Mouse (Mus musculus) brown adipose tissue, adult 24 weeks (tissue): ENCODE results near the gene Ksr2. TPM values are rescaled to one million over a fixed set of nuclear protein-coding genes. Genes with fewer than 3 reads are reported as not detected.

Experiments used
- H3K27ac ChIP-seq: fragments of 200-500 bp; replicated peaks from 2 replicates; pipeline ENCODE4 v1.5.1; 2012; ENCODE audit warnings: low read depth, mild to moderate bottlenecking, low read length
- H3K4me1 ChIP-seq: fragments of 200-500 bp; 2 replicates; pipeline ENCODE4 v1.6.1; 2012; ENCODE audit warnings: low read length, mixed read lengths; ENCODE audit not compliant: control insufficient read depth, insufficient read depth, insufficient read length
- H3K4me3 ChIP-seq: fragments of 200-500 bp; 2 replicates; pipeline ENCODE4 v1.5.1; 2012; ENCODE audit warnings: low read depth, mild to moderate bottlenecking, low read length, moderate library complexity; ENCODE audit not compliant: insufficient read depth
- polyA plus RNA-seq: library from polyadenylated mRNA; stranded (reverse); fragments of >200 nt; gene quantifications from 2 replicates; pipeline ENCODE4 v1.2.4, GENCODE M21; 2012; ENCODE audit not compliant: missing spikeins, insufficient read depth, insufficient read length

Ksr2 gene
- polyA plus RNA-seq, 1 experiment: not detected

- Histone ChIP-seq H3K4me1 (no peaks in the 10 kb centered on the region), H3K27ac (no peak overlapping the region), H3K4me3 (no peak overlapping the region)
Observed at GRCm38 (mm10) chr5:117516597-117516996, 102.8 kb downstream of the Ksr2 start.

- Histone ChIP-seq H3K27ac (no peak overlapping the region), H3K4me3 (no peak overlapping the region), H3K4me1 (no peaks in the 10 kb centered on the region)
Observed at GRCm38 (mm10) chr5:117519858-117520495, 106.2 kb downstream of the Ksr2 start.

GRCm38 (mm10) chr5:117521156-117521555, 107.4 kb downstream of the Ksr2 start:
- Histone ChIP-seq H3K4me3 (no peak overlapping the region), H3K27ac (no peak overlapping the region), H3K4me1 (no peaks in the 10 kb centered on the region)

DNA sequence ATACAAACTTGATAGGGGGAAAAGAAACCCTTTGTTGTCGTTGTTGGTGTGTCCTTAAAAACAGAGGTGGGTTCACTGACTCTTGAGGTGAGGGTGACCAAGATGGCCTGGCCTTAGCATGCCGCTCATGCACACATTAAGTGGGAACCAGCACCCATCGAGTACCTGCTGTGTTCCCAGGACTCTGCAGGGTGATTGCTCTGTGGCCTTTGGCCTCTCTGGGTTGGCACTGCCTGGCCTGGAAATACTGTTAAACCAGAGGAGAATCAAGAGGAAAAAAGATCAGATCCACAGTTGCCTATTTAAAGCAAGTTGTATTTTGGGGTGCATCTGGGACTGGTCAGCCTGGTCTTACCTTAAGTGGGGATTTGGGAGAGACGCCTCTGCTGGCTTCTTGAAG, 107.9 kb downstream of the Ksr2 start:
- Histone ChIP-seq H3K4me3 (no peak overlapping the region), H3K4me1 (no peaks in the 10 kb centered on the region), H3K27ac (no peak overlapping the region)

DNA sequence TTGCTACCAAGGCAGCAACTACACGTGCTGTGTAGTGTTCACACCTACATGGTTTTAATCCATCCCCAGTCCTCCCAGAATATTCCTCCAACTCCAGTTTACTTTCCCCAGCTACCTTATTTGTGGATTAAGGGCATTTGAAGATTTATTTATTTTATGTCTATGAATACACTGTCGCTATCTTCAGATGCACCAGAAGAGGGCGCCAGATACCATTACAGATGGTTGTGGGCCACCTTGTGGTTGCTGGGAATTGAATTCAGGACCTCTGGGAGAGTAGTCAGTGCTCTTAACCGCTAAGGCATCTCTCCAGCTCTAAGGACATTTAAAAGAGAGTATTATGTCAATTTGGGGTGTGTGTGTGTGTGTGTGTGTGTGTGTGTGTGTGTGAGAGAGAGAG, 108.7 kb downstream of the Ksr2 start:
- Histone ChIP-seq H3K4me3 (no peak overlapping the region), H3K4me1 (no peaks in the 10 kb centered on the region), H3K27ac (no peak overlapping the region)

DNA sequence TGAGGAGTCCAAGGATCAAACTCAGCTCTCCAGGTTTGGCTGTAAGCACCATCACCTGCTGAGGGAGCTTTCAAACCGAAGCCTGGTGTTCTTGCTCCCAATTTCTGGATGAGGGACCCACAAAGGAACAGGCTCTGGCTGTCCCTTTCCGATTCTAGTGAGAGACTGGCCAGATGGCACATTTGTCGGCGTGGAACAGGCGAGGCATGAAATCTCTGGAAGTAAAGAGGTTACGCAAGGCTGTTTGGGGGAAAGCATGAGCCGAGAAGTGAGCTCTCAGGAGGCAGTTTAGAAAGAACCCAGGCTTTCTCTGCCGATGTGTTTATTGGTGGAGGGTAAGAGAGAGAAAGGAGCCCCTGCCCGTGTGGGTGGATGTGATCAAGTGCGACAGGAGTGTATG, 109.2 kb downstream of the Ksr2 start:
- H3K4me1 ChIP-seq: no peaks in the 10 kb centered on the region
- no peak overlapping the region for H3K4me3 ChIP-seq
- no peak overlapping the region for H3K27ac ChIP-seq

DNA sequence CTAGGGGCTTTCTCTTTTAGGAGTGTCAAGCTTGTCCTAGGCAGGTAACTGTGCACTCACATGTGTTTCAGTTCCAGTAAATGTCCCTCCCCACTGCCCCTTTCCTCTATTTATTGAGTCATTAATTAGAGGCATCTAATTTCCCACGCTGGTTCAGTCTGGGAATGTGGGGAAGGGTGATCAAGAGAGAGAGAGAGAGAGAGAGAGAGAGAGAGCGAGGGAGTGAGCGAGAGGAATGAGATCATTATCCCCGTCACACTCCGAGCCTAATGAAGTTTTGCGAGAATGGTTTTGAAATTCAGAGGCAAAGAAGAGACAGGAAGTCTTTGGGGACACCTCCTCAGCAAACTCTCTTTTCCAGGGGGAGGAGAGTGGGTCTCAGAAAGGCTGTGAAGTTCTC, 117.2 kb downstream of the Ksr2 start:
- H3K4me3 ChIP-seq: no peak overlapping the region
- H3K27ac ChIP-seq: no peak overlapping the region
- H3K4me1 ChIP-seq: no peaks in the 10 kb centered on the region

DNA sequence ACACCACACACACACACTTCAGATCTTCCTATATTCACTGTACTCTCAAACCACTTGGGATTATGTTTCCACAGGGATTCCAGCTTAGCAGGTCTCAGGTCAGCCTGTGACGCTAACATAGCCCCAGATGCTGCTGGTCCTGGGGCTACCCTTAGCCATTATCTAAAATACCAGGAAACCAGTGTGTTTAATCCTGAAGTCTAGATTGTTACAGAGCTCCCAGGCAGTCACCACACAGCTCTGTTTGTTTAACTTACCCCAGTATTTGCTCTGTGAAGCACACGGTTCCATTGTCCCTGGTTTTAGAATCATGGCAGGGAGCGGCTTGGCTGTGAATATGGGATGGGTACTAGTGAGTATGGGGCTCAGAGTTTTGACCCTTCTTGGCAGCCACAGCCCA, 125.4 kb downstream of the Ksr2 start:
- H3K4me1 ChIP-seq: no peaks in the 10 kb centered on the region
- no peak overlapping the region for H3K27ac ChIP-seq

GRCm38 (mm10) chr5:117541654-117542053, 127.9 kb downstream of the Ksr2 start:
- no peak overlapping the region for H3K4me3 ChIP-seq
- no peaks in the 10 kb centered on the region for H3K4me1 ChIP-seq
- H3K27ac ChIP-seq: no peak overlapping the region

More for the DNA sequence above, 125.4 kb downstream of the Ksr2 start:
- no peak overlapping the region for H3K4me3 ChIP-seq

GRCm38 (mm10) chr5:117546694-117547268, 133.0 kb downstream of the Ksr2 start:
- Histone ChIP-seq H3K4me1 (no peaks in the 10 kb centered on the region), H3K27ac (no peak overlapping the region), H3K4me3 (no peak overlapping the region)

DNA sequence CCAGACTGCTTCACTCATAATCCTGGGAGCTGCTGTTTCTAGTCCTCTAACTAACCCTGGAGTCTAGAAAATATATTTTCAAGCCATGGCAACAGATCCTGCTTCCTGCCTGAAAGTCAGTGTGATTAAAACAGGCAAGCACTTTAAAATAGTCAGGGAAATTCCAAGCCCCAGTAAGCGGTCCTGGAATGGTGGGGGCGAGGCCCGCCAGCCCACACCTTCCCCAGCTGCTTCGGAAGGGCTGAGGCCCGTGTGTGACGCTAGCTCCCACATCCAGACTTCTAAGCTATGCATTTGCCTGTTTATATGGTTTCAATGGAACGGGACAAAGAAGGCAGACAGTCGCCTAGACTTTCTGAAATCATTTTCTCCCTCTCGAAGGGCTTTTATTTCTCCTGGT, 137.2 kb downstream of the Ksr2 start:
- Histone ChIP-seq H3K27ac (no peak overlapping the region), H3K4me1 (no peaks in the 10 kb centered on the region), H3K4me3 (no peak overlapping the region)

GRCm38 (mm10) chr5:117552096-117552495, 138.3 kb downstream of the Ksr2 start:
- H3K4me1 ChIP-seq: no peaks in the 10 kb centered on the region

DNA sequence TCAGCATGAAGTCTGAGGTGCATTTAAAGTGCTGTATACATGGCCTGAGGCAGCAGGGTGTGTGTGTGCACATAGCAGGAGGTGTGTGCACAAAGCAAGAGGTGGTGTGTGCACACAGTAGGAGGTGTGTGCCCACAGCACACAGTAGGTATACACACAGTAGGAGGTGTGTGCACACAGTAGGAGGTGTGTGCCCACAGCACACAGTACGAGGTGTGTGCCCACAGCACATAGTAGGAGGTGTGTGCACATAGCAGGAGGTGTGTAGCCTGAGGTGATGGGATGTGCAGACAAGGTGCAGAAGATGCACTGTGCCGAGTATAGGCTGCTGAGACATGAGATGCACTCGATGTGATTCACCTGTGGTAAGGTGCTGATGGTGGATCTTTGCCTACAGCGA, 140.7 kb downstream of the Ksr2 start:
- Histone ChIP-seq H3K4me1 (no peaks in the 10 kb centered on the region), H3K4me3 (no peak overlapping the region), H3K27ac (no peak overlapping the region)

More at GRCm38 (mm10) chr5:117552096-117552495, 138.3 kb downstream of the Ksr2 start:
- Histone ChIP-seq H3K4me3 (no peak overlapping the region), H3K27ac (no peak overlapping the region)

- Histone ChIP-seq H3K4me3 (no peak overlapping the region), H3K27ac (no peak overlapping the region), H3K4me1 (no peaks in the 10 kb centered on the region)
Observed at GRCm38 (mm10) chr5:117556570-117556969, 142.8 kb downstream of the Ksr2 start.

GRCm38 (mm10) chr5:117561080-117561479, 147.3 kb downstream of the Ksr2 start:
- H3K4me1 ChIP-seq: no peaks in the 10 kb centered on the region
- H3K27ac ChIP-seq: no peak overlapping the region
- H3K4me3 ChIP-seq: no peak overlapping the region

GRCm38 (mm10) chr5:117566051-117566665, 152.4 kb downstream of the Ksr2 start:
- Histone ChIP-seq H3K4me1 (no peaks in the 10 kb centered on the region), H3K4me3 (no peak overlapping the region), H3K27ac (no peak overlapping the region)
